Mouse (Mus musculus): ENCODE measurements around the gene Exoc3l.

Exoc3l gene

GRCm38 (mm10) chr8:105313622-105314402 lies 17.9 kb upstream of the Exoc3l start:
- no peak for DNase-seq (ENCODE audit: low spot score)

- DNase-seq (ENCODE audit: low spot score), result no peak
Observed at GRCm38 (mm10) chr8:105312891-105313481, 17.1 kb upstream of the Exoc3l start.

DNA sequence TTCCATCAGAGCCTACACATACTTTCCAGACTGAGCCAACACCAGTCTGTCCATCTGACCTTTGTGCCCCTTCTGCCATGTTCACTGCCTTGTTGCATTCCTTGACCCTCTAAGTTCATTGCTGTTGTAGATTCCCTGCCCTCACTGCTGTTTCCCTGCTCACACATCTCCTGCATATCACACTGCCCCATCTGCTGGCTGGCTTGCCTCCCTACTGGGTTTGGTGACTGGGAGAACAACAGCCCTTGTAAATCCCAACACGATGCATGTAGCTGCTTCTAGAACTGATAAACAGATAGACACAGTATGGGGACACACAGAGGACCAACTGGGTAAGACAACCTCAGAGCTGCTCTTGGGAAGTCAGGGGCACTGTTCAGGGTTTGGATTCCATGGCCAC lies 15.8 kb upstream of the Exoc3l start:
- no peak for DNase-seq (ENCODE audit: low spot score)

DNA sequence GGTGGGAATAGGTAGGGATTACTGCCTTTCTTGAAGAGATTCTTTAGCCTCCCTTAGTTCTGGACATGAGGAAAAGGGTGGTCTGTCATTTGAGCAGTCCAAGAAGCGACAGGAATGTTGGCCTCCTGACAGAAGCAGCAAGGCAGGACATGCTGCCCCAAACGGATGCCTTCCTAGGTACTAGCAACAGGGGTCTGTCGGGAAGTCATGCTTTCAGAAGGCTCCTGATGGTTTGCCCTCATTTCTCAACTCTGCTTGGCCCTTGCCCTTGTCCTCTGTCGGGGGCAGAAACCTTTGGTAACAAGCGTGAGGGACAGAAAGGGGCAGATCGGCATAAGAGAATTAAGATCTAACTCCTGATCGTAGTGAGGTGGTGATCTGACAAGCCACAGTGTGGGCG lies 14.2 kb upstream of the Exoc3l start:
- DNase-seq (ENCODE audit: low spot score), result no peak

DNA sequence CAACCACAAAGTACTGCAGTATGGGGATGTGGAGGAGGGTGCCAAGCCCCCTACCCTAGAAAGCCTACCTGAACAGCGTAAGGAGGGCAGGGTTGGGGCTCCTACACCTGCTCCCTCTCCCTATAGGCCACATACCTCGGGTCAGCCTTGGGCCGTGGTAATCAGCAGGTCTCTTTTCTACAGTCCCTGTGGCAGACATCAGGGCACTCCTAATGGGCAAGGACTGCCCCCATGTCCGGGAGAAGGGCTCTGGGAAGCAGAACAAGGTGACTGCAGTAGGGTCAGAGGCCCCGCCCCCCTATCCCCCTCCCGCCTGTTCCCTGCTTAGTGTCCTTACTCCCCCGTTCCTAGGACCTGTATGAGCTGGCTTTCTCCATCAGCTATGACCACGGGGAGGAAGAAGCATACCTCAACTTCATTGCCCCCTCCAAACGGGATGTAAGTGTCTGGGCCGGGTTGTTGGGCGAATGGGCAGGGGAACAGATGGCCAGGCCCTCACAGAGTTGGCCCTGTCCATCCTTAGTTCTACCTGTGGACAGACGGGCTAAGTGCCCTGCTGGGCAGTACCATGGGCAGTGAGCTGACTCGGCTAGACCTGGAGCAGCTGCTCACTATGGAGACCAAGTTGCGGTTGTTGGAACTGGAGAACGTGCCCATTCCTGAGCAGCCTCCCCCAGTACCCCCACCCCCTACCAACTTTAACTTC lies 13.4 kb upstream of the Exoc3l start:
- DNase-seq (ENCODE audit: low spot score), result no peak

DNA sequence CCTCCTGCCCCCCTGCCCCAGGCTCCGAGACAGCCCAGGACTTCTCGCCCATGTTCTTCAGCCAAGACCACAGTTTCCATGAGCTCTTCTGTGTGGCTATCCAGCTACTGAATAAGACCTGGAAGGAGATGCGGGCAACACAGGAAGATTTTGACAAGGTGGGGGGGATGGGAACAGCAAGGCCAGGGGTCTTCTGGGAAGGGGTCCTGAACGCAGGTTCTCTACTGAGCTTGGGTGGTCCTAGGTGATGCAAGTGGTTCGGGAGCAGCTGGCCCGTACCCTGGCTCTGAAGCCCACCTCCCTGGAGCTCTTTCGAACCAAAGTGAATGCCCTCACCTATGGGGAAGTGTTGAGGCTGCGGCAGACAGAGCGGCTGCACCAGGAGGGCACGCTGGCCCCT lies 12.5 kb upstream of the Exoc3l start:
- DNase-seq (ENCODE audit: low spot score), result no peak

DNA sequence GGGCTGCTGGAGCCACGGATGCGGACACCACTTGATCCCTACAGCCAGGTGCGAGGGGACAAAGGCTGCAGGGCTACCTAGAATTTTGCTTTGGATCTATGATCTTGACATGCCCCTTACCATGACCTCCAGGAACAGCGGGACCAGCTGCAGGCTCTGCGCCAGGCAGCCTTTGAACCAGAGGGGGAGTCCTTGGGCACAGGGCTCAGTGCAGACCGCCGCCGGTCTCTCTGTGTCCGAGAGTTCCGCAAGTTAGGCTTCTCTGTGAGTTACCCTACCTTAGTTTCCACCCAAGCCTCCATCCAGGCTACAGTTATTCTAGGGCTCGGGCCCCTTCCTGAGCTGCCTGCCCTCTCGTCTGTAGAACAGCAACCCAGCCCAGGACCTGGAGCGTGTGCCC lies 11.8 kb upstream of the Exoc3l start:
- DNase-seq (ENCODE audit: low spot score), result no peak

DNA sequence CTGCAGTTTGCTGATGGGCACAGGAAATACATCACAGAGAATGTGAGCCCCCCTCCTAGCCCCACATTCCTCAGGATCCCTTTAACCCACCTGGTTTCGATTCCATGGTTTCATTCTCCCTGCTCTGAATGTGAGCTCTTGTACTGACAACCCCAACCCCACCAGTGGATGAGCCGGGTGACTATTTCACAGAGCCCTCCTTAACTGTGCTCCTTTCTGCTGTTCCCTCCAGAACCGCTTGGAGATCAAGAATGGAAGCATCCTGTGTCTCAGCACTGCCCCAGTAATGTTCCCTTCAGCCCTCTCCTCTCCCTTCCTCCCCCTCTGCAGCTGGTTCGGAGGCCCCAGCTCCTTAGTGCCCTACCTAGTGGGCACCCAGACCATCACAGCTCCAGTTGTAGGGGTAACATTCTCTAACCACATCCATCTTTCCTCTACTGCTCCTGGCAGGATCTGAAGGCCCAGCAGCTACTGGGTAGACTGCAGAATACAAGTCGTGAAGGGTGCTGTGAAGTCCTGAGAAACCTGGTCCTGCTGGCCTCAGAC lies 10.3 kb upstream of the Exoc3l start:
- no peak for DNase-seq (ENCODE audit: low spot score)

- DNase-seq (ENCODE audit: low spot score), result peak; percentile 31
Observed at GRCm38 (mm10) chr8:105305211-105306145, 9.6 kb upstream of the Exoc3l start, which contains the start of gene Elmo3. Elmo3 (plus strand) TSS chr8:105305601.

- DNase-seq (ENCODE audit: low spot score), result no peak
Observed at GRCm38 (mm10) chr8:105304325-105305210, 8.7 kb upstream of the Exoc3l start.

- no peak for DNase-seq (ENCODE audit: low spot score)
Observed at GRCm38 (mm10) chr8:105303874-105304273, 8.0 kb upstream of the Exoc3l start.

- DNase-seq (ENCODE audit: low spot score), result no peak
Observed at GRCm38 (mm10) chr8:105303396-105303795, 7.5 kb upstream of the Exoc3l start.

DNA sequence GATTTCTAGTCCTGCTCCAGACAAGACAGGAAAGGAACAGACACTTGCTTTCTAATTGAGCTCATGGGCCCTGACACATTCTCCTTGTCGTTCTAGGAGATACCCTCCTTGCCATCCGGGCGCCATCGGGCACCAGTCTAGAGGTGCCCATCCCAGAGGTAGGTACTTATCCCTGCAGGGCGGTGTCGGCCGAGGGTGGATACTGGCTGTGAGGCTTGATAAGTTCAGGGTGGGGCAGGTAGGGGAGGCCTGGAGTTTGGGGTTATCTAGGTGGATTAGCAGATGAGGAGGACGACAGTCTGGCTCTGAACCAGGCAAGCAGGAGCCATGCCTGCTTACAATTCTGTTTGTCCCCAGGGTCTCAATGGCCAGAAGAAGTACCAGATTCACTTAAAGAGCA lies 4.1 kb upstream of the Exoc3l start:
- no peak for DNase-seq (ENCODE audit: low spot score)

GRCm38 (mm10) chr8:105298351-105299252 lies 2.7 kb upstream of the Exoc3l start:
- no peak for DNase-seq (ENCODE audit: low spot score)

- peak; percentile 88 for DNase-seq (ENCODE audit: low spot score)
Observed at GRCm38 (mm10) chr8:105297511-105298192, 1.8 kb upstream of the Exoc3l start, which contains the start of gene E2f4. E2f4 (plus strand) TSS chr8:105297663.

DNA sequence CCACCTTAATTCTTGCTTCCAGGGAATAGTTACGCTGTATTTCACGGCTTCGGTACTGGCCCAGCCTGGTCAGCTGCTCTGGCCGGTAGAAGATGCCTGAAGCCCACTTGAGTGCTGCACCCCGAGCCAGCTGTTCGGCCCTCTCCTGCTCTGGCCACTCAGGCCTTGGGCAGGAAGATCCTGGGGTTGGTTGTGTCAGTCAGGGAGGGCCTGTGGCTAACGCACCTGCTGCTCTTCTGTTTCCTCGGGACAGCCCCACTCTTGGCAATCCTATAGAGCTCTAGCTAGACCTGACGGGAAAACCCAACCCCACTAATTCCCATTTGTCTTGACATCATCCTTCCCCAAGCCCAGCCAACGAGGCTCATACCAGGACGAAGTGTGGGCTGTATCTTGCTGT lies 645 bp downstream of the Exoc3l start:
- no peak for DNase-seq (ENCODE audit: low spot score)

DNA sequence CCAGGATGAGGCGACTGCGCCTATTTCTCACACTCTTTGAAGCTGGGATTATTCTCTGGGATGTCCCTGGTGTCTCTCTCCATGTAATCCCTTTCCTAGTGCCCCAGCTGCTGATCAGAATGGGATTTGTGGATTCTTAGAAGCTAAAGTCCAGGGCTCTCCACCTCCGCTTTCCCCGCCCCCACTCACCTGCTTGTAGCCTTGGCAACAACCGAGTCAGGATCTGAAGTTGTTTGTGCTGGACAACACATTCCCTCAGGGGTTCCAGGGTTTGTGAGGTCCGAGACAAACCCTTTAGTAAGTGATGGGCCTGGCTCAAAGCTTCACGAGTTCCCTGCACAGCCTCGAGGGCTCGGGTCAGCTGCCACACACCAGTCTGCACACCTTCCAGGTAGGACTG lies 1.1 kb downstream of the Exoc3l start:
- DNase-seq (ENCODE audit: low spot score), result no peak

GRCm38 (mm10) chr8:105293405-105293804 lies 2.5 kb downstream of the Exoc3l start:
- DNase-seq (ENCODE audit: low spot score), result no peak

DNA sequence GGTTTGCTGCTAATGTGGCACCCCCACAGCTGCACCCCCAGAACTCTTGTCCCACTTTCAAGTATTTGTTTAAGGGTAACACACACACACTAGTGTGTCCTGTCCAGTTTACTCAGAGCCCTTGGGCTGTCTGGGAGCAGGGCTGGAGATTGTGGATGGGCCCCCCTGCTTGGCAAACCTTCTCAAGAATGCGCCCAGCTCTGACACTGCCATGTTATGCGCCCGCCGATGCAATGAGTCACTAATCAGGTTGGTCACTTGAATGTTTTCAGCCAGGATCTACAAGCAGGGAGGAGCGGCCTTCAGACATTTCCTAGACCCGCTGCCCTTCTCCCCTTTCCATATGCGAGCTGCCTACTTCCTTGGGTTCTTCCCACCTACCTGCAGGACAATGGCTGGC lies 3.4 kb downstream of the Exoc3l start:
- no peak for DNase-seq (ENCODE audit: low spot score)
